Mouse (Mus musculus) adipose tissue, adult 10 weeks (tissue): ENCODE data around the gene Nudcd2. TPM values are rescaled to one million over a fixed set of nuclear protein-coding genes. Genes with fewer than 3 reads are reported as not detected.

Experiments used
- polyA plus RNA-seq: library from polyadenylated mRNA; stranded (reverse); fragments of 350-450 nt; fragmentation: Illumina TruSeq; extraction: RNeasy Lipid Tissue Mini Kit (QIAGEN cat#74804); gene quantifications from one replicate; pipeline ENCODE4 v1.2.3, GENCODE M21; 2014; ENCODE audit warnings: low read depth, low replicate concordance

Nudcd2 gene
- 43.3 TPM for polyA plus RNA-seq

DNA sequence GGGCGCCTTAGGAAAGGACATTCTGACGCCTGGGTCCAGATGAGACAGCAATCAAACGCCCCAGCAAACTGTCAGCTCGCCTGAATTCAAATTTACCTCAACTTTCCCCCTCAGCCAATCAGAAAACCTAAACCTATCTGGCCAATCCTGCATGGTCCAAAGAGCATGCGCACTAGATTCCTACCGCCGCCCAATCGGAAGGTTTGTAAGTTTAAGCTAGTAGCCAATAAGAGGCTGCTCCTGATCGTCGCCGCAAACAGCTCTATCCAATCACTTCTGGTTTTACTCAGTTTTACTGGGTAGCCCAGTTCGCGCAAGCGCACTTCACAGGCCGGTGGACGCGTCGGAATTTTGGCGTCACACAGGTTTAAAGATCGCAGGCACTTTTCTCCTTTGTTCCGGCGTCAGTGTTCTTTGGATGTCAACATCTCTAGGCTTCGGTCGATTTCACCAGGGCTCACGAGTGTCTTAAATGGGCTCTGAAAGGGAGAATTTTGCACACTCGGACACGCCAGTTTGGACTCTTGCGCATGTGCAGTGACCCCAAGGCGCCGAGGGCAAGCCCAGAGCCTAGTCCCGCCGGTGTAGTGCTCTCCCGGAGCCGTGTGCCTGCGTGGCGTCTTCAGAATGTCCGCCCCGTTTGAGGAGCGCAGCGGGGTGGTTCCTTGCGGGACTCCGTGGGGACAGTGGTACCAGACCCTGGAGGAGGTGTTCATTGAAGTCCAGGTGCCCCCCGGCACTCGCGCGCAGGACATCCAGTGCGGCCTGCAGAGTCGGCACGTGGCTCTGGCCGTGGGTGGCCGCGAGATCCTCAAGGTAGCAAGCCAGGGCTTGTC lies at the start of gene Nudcd2, which contains the start of gene Hmmr:
Gene Nudcd2, plus strand, starts transcription at position 329 of the 836 bp plus-strand sequence.
Gene Hmmr, minus strand, starts transcription at position 84 of the 836 bp plus-strand sequence.

DNA sequence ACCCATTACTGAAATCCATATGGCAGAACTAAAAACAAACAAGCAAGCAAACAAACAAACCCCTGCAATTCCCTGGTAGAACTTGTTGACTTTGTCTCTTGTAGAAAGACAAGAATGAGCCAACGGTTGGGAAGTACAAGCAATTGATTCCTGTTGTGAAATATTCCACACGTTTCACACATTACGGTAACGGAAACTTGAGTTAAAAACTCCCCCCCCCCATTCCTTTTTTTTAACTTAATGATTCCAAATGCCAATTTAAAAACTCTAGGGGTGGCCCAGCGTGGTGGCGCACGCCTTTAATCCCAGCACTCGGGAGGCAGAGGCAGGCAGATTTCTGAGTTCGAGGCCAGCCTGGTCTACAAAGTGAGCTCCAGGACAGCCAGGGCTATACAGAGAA lies 38.4 kb upstream of the Nudcd2 start, which contains the start of gene Mat2b:
Gene Mat2b, minus strand, starts transcription at position 101 of the 400 bp plus-strand sequence.

DNA sequence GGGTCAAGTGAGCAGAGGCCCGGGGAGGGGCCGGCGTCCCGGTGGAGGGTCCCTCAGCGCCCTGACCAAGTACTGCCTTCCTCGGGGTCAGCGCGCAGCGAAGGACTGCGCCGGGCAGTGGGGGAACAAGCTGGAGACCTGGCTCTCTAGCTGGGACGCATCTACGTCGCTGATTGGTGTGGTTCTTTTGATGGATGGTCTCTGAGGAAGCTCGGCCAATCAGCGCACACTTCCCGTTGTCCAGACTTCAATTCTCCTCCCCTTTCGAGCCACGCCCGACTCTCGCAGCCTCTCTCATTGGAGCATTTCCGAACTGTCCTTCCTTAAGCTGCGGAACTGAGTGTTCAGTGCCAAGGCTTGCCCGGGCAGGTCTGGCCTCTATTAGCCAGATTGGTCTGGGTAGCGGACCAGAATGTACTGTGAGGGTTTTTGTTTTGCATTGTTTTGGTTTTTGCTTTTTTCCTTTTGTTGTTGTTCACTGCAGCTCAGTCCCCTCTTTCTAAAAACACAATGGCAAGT lies 21.7 kb downstream of the Nudcd2 start, which contains the start of gene Ccng1:
Gene Ccng1, minus strand, starts transcription at position 203 of the 519 bp plus-strand sequence.

Other genes starting within 250 kb of the Nudcd2 start
- 63.2 TPM for gene Mat2b, start 38.5 kb upstream of the Nudcd2 start, polyA plus RNA-seq
- 0.94 TPM for gene Hmmr, start 245 bp upstream of the Nudcd2 start, polyA plus RNA-seq
- gene Ccng1, start 21.6 kb downstream of the Nudcd2 start, polyA plus RNA-seq: 58.2 TPM